Mouse (Mus musculus) midbrain, postnatal 0 days (tissue): ENCODE measurements at regions not wholly inside any gene's neighbourhood (a gene's known extent, or its start where the extent isn't known, plus 50 kb on each side); places are given as distances from the start of the nearest gene placed in this dataset.

ENCODE experiments used
- ATAC-seq: fragments of 200-750 bp; cut with Nextera tagmentation; 2 replicates; pipeline ENCODE4 v1.8.0; 2017; ENCODE audit warnings: moderate number of reproducible peaks, mild to moderate bottlenecking, moderate TSS enrichment, moderate library complexity; ENCODE audit not compliant: low FRiP score
- DNase-seq: peaks from one replicate; pipeline ENCODE4 v3.0.0-alpha.2; 2015; ENCODE audit warnings: low spot score
- H3K27ac ChIP-seq: fragments of 300-500 bp; sonication (generic); 2 replicates; pipeline ENCODE4 v1.5.1; 2014; ENCODE audit warnings: low read depth, mild to moderate bottlenecking, low read length, mixed read lengths
- H3K27me3 ChIP-seq: fragments of 300-500 bp; sonication (generic); 2 replicates; pipeline ENCODE4 v1.6.1; 2014; ENCODE audit warnings: low read length, control low read depth, mixed read lengths; ENCODE audit not compliant: insufficient read depth
- H3K36me3 ChIP-seq: fragments of 300-500 bp; sonication (generic); 2 replicates; pipeline ENCODE4 v1.6.1; 2014; ENCODE audit warnings: low read length, control low read depth, mixed read lengths; ENCODE audit not compliant: insufficient read depth
- H3K4me1 ChIP-seq: fragments of 300-500 bp; sonication (generic); 2 replicates; pipeline ENCODE4 v1.6.1; 2014; ENCODE audit warnings: mild to moderate bottlenecking, control low read depth, antibody characterized with exemption, low read length, mixed read lengths; ENCODE audit not compliant: insufficient read depth
- H3K4me2 ChIP-seq: fragments of 300-500 bp; sonication (generic); 2 replicates; pipeline ENCODE4 v1.6.1; 2014; ENCODE audit warnings: low read depth, mild to moderate bottlenecking, low read length, mixed read lengths; ENCODE audit not compliant: poor library complexity, severe bottlenecking
- H3K4me3 ChIP-seq: fragments of 300-500 bp; sonication (generic); 2 replicates; pipeline ENCODE4 v1.5.1; 2014; ENCODE audit warnings: low read depth, mild to moderate bottlenecking, low read length, moderate library complexity
- H3K9ac ChIP-seq: fragments of 300-500 bp; sonication (generic); replicated peaks from 2 replicates; pipeline ENCODE4 v1.6.1; 2014; ENCODE audit warnings: mild to moderate bottlenecking, low read length, moderate library complexity, mixed read lengths; ENCODE audit not compliant: poor library complexity, severe bottlenecking
- H3K9me3 ChIP-seq: fragments of 300-500 bp; sonication (generic); 2 replicates; pipeline ENCODE4 v1.6.1; 2016; ENCODE audit warnings: low read length, control low read depth
- CTCF ChIP-seq: IDR thresholded peaks from 2 replicates; pipeline ENCODE4 v1.5.1; 2016; ENCODE audit warnings: antibody characterized with exemption, mild to moderate bottlenecking
- WGBS: fragments of 180-500 bp; shearing (Covaris S2); extraction: QIAGEN DNeasy Blood & Tissue Kit; methylation state at CpG from one replicate; pipeline ENCODE4 v1.1.7; 2014; 5-methylcytosine and 5-hydroxymethylcytosine counted together

DNA sequence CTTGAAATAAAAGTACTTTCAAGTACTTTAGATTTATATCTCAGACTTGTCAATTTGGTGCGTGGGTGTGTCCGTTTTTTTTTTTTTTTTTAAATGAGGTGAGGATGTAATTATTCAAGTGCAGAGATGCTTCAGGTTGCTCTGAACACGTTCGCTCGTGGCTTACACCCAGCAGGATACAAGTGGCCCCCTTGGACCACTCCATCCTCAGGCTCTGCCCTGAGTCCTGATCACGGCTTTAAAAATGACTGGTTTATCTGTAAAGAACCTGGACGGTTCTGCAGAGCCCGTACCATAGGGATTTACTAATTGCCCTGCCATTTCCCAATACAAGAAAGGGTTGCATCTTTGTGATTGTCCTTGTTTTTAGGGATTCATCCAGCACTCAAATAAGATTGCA lies 288.7 kb upstream of the Gm765 start:
- H3K36me3 ChIP-seq: no peaks in the 10 kb centered on the region
- no peak overlapping the region for H3K4me2 ChIP-seq
- H3K27me3 ChIP-seq: no peaks in the 10 kb centered on the region
- 73% methylated on average over 8 of the region's 8 CpGs for WGBS
- TF ChIP-seq CTCF: no peak
- no peak for ATAC-seq
- H3K4me1 ChIP-seq: no peaks in the 10 kb centered on the region
- no peaks in the 10 kb centered on the region for H3K9me3 ChIP-seq
- no peak overlapping the region for H3K27ac ChIP-seq
- no peak overlapping the region for H3K4me3 ChIP-seq
- H3K9ac ChIP-seq: no peak overlapping the region
- no peak for DNase-seq

DNA sequence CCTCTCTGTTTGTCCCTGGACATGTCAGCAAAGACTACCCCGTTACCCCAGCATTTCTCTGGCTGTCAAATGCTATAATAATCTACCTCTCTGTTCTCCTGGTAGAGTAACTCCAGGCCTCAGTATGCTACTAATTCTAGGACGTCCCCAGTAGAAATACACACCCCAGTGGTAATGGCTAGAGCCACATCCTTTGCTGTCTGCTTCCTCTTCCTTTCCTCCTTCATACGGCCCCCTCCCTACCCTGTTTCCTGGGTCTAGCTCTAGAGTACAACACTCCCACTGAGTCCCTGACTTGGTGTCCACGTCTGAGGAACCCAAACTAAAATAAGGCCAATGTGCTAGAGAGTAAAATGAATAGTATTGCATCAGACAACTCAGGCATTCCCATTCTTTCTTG lies 287.1 kb upstream of the Gm765 start:
- no peaks in the 10 kb centered on the region for H3K9me3 ChIP-seq
- H3K36me3 ChIP-seq: no peaks in the 10 kb centered on the region
- no peak overlapping the region for H3K27ac ChIP-seq
- 81% methylated on average over 4 of the region's 4 CpGs for WGBS
- ATAC-seq (no peak), DNase-seq (no peak)
- no peaks in the 10 kb centered on the region for H3K27me3 ChIP-seq
- H3K9ac ChIP-seq: no peak overlapping the region
- no peaks in the 10 kb centered on the region for H3K4me1 ChIP-seq
- no peak overlapping the region for H3K4me3 ChIP-seq
- no peak overlapping the region for H3K4me2 ChIP-seq
- TF ChIP-seq CTCF: no peak

DNA sequence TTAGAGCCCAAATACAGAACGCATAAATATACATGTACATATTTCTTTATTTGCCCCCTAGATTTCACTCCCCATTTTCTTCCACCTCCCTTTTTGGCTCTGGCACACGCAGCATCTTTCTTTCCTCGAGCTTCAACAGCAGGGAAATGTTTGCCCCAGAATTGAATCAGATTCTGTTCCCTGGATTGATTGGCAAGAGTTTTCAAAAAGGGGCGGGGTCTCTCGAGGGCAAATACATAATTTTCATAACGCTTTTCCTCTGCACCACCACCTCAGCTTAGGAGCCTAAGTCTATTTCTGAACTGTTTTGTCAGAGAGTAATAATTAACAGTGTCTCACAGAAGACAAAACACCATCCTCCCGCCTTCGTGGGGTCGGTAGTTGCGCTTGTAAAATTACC lies 283.9 kb upstream of the Gm765 start:
- H3K4me1 ChIP-seq: no peaks in the 10 kb centered on the region
- H3K4me3 ChIP-seq: no peak overlapping the region
- TF ChIP-seq CTCF: no peak
- no peak for ATAC-seq
- no peak overlapping the region for H3K9ac ChIP-seq
- no peaks in the 10 kb centered on the region for H3K36me3 ChIP-seq
- no peak overlapping the region for H3K27ac ChIP-seq
- H3K27me3 ChIP-seq: no peaks in the 10 kb centered on the region
- H3K4me2 ChIP-seq: no peak overlapping the region
- DNase-seq: no peak
- 70% methylated on average over 10 of the region's 10 CpGs for WGBS
- no peaks in the 10 kb centered on the region for H3K9me3 ChIP-seq

DNA sequence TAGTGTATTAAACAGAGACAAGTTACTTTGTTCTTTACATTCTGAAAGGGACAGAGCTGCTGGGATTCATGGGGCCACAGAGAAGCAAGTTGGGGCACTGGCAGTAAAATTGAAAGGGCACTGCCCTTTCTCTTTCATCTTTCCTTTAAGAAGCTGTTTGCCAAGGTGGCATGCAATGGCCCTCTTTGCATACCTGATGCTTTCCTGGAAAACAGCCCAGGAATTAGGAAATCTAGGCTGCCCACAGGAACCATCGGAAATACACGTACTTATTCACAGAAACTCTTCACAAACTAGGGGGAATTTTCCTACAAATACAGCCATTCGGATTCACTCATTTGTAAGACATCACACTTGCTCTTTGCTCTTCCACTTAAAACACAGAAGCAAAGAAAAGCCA lies 278.3 kb upstream of the Gm765 start:
- WGBS: 74% methylated on average over 3 of the region's 3 CpGs
- H3K4me3 ChIP-seq: no peak overlapping the region
- H3K27me3 ChIP-seq: no peaks in the 10 kb centered on the region
- no peaks in the 10 kb centered on the region for H3K36me3 ChIP-seq
- H3K9ac ChIP-seq: no peak overlapping the region
- no peaks in the 10 kb centered on the region for H3K9me3 ChIP-seq
- H3K4me1 ChIP-seq: no peaks in the 10 kb centered on the region
- no peak for DNase-seq
- no peak for TF ChIP-seq CTCF
- no peak overlapping the region for H3K27ac ChIP-seq
- ATAC-seq: no peak
- no peak overlapping the region for H3K4me2 ChIP-seq

DNA sequence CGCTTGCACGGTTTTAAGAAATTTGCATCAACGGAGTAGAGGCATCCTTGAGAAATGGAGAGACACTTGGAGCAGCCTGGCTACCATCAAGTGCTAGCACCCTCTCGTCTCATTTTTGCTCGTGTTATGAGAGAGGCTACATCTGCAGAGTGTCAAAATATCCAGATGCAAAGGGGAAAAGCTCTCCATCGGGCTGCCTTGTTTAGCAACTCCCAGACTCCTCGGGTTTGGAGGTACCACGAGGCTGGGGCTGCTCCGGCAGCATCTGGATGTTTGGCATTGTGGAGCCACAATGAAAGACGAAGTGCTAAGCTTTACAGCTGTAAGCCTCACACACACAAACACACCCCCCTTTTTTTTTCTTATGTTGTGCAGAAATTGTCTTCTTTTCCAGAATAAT lies 270.5 kb upstream of the Gm765 start:
- TF ChIP-seq CTCF: no peak
- H3K4me2 ChIP-seq: no peak overlapping the region
- no peak overlapping the region for H3K9ac ChIP-seq
- H3K4me1 ChIP-seq: no peaks in the 10 kb centered on the region
- no peak overlapping the region for H3K4me3 ChIP-seq
- H3K27ac ChIP-seq: no peak overlapping the region
- H3K27me3 ChIP-seq: no peaks in the 10 kb centered on the region
- 87% methylated on average over 10 of the region's 10 CpGs for WGBS
- H3K9me3 ChIP-seq: no peaks in the 10 kb centered on the region
- ATAC-seq (no peak), DNase-seq (no peak)
- no peaks in the 10 kb centered on the region for H3K36me3 ChIP-seq

DNA sequence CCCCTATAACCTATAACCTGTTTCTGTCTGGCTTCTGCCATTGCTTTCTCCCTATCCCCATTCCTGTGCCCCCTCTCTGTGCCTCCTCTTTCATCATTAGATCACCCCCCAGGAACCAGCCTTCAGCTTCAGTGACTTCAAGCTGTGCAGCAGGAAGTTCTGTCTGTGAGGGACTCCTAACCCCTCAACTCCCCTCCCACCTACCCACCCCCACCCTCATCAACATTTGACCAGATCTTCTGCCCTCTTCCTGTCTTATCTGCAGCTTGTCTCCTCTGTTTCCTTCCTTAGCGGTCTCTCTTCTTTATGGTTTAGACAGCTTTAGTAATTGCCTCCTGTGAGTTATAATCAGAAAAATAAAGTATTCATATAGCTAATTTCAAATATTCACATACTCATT lies 266.6 kb upstream of the Gm765 start:
- DNase-seq: no peak

DNA sequence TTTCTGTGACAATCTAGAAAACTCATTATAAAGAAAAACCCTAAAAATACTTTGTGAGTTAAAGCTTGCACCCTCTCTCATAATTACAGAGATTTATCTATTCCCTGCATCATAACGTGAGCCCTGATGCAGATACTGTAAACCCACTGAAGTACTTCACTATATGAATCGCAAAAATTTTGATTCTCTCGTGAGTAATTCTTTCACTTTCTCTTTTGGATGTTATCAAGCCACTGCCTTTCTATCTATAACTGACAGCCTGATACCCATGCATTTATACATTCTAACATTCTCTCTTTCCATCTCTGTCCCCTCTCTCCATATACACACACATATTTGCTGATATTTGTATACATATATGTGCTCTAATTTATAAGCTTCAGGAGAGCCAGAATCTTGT lies 264.1 kb upstream of the Gm765 start:
- no peak for DNase-seq
- 80% methylated on average over 3 of the region's 3 CpGs for WGBS
- Histone ChIP-seq H3K4me2 (no peak overlapping the region), H3K9me3 (no peaks in the 10 kb centered on the region), H3K27me3 (no peaks in the 10 kb centered on the region), H3K4me3 (no peak overlapping the region), H3K36me3 (no peaks in the 10 kb centered on the region), H3K27ac (no peak overlapping the region), H3K4me1 (no peaks in the 10 kb centered on the region), H3K9ac (no peak overlapping the region)
- no peak for TF ChIP-seq CTCF
- ATAC-seq: no peak

More for the DNA sequence above, 266.6 kb upstream of the Gm765 start:
- H3K27me3 ChIP-seq: no peaks in the 10 kb centered on the region
- ATAC-seq: no peak
- H3K27ac ChIP-seq: no peak overlapping the region
- WGBS: 78% methylated on average over 1 of the region's 1 CpGs
- TF ChIP-seq CTCF: no peak
- no peak overlapping the region for H3K4me2 ChIP-seq
- no peak overlapping the region for H3K4me3 ChIP-seq
- H3K36me3 ChIP-seq: no peaks in the 10 kb centered on the region
- no peak overlapping the region for H3K9ac ChIP-seq
- no peaks in the 10 kb centered on the region for H3K4me1 ChIP-seq
- H3K9me3 ChIP-seq: no peaks in the 10 kb centered on the region
